14 mouse cellular contexts compared by ENCODE assay signal in genomic region chr7:115362117-115362516, GRCm38 (mm10).
"Had no signal": no experiment of that assay in that cellular context is flagged by ENCODE, and none has a peak within 500 bp of the region (broad histone marks: within the 10 kb centered on the region; RNA-seq: fewer than 3 reads in every experiment).

No protein-coding gene starts in this region.

- H3K27me3 ChIP-seq: limb, embryonic 15.5 days; liver, embryonic 13.5 days; midbrain, embryonic 15.5 days; neural tube, embryonic 13.5 days; stomach, embryonic 15.5 days had no signal

- H3K36me3 ChIP-seq: limb, embryonic 15.5 days; liver, embryonic 13.5 days; midbrain, embryonic 10.5 days; midbrain, embryonic 15.5 days; neural tube, embryonic 13.5 days; stomach, embryonic 15.5 days had no signal

- H3K27ac ChIP-seq: limb, embryonic 15.5 days; liver, embryonic 13.5 days; midbrain, embryonic 10.5 days; midbrain, embryonic 15.5 days; neural tube, embryonic 13.5 days; stomach, embryonic 15.5 days had no signal

- H3K4me3 ChIP-seq: limb, embryonic 15.5 days; liver, embryonic 13.5 days; midbrain, embryonic 10.5 days; midbrain, embryonic 15.5 days; neural tube, embryonic 13.5 days; stomach, embryonic 15.5 days had no signal

- H3K4me2 ChIP-seq: limb, embryonic 15.5 days; liver, embryonic 13.5 days; midbrain, embryonic 15.5 days; neural tube, embryonic 13.5 days; stomach, embryonic 15.5 days had no signal

- DNase-seq: kidney, adult 8-10 months; kidney, postnatal 25 days; layer of hippocampus, adult 9-11 months; liver, embryonic 13.5 days; liver, postnatal 0 days; lung, postnatal 36 days; retina, postnatal 1 day; right cerebral cortex, postnatal 14 days; thymus, postnatal 14 days had no signal

- ATAC-seq: liver, postnatal 0 days; midbrain, embryonic 15.5 days had no signal

- H3K9me3 ChIP-seq: limb, embryonic 15.5 days; liver, embryonic 13.5 days; midbrain, embryonic 10.5 days; midbrain, embryonic 15.5 days; neural tube, embryonic 13.5 days; stomach, embryonic 15.5 days had no signal

- H3K9ac ChIP-seq: limb, embryonic 15.5 days; liver, embryonic 13.5 days; liver, postnatal 0 days; midbrain, embryonic 15.5 days; neural tube, embryonic 13.5 days; stomach, embryonic 15.5 days had no signal

- H3K4me1 ChIP-seq: liver, embryonic 13.5 days; midbrain, embryonic 15.5 days; stomach, embryonic 15.5 days had no signal
